Mouse (Mus musculus): ENCODE measurements around the gene Csl.

DNA sequence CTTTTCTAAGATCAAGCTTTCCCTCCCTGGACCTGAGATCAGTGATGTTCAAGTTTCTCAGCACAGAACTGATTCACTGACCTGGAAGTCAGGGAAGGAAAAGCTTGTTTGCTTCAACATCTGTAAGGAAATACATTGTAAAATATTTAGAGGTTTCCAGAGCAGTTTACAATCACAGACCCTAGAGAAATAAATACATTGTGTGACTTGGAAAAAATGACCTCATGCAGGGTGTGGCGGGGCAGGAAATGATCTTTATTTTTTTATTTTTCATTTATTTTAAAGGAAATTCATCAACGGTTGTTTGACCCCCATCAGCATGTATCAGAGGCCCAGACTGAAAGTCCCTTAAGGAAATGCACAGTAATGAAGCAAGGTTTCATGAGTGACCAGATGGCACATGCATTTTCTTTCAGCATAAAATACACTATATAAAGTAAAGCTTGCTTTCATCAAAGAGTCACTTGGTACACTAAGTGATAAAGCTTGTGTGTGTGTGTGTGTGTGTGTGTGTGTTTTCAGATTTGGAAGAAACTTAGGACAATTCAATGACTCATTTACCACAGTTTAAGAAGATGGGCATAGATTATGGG, 10.7 kb downstream of the Csl start:
- TF ChIP-seq CTCF (IDR thresholded peaks at IDR 0.05; ENCODE audit: control insufficient read depth, insufficient read depth, low read length) (no peak), POLR2A (IDR thresholded peaks at IDR 0.05; ENCODE audit: borderline replicate concordance, control insufficient read depth, low read depth, low read length) (no peak)

Measured in bone marrow, adult 2 months (tissue).